17 mouse cellular contexts compared by ENCODE assay signal in the genomic region with DNA sequence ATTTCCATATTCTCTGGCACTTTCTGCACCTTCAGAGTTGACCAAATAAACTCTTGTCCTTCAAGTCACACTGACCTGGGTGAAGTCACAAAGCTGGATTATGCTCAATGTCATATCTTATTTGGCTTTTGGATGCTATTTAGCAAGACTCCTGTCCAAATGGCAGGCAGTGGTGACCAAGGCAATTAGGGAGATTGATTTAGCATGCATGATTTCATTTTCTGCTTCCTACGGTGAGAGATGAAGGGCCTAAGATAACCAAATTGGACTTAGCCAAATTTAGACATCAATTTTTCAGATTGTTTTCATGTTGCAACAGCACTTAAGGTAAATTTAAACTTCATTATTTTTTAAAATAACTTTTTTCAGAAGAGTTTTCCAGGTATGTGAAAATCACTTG.
"Had no signal": no experiment of that assay in that cellular context is flagged by ENCODE, and none has a peak within 500 bp of the region (broad histone marks: within the 10 kb centered on the region; RNA-seq: fewer than 3 reads in every experiment).

No protein-coding gene starts in this region.

- H3K27ac ChIP-seq: midbrain, embryonic 10.5 days; midbrain, embryonic 13.5 days; midbrain, embryonic 15.5 days; neural tube, embryonic 13.5 days; neural tube, embryonic 15.5 days had no signal

- H3K4me1 ChIP-seq: midbrain, embryonic 13.5 days; midbrain, embryonic 15.5 days had no signal

- H3K4me3 ChIP-seq: midbrain, embryonic 10.5 days; midbrain, embryonic 13.5 days; midbrain, embryonic 15.5 days; neural tube, embryonic 13.5 days; neural tube, embryonic 15.5 days had no signal

- H3K4me2 ChIP-seq: lung, embryonic 14.5 days; midbrain, embryonic 13.5 days; neural tube, embryonic 13.5 days; neural tube, embryonic 15.5 days had no signal

- H3K27me3 ChIP-seq: midbrain, embryonic 13.5 days; midbrain, embryonic 15.5 days; neural tube, embryonic 13.5 days; neural tube, embryonic 15.5 days had no signal

- H3K9ac ChIP-seq: lung, embryonic 14.5 days; midbrain, embryonic 13.5 days; midbrain, embryonic 15.5 days; neural tube, embryonic 13.5 days; neural tube, embryonic 15.5 days had no signal

- DNase-seq: lung, adult 18-20 months; lung, embryonic 14.5 days; lung, postnatal 10 days; lung, postnatal 4 days; retina, postnatal 1 day; right cerebral cortex, adult 18-20 months; right cerebral cortex, postnatal 25 days; right cerebral cortex, postnatal 4 days; spleen, adult 18-20 months; thymus, adult 18-20 months; thymus, postnatal 14 days; thymus, postnatal 4 days had no signal

- H3K9me3 ChIP-seq: midbrain, embryonic 10.5 days; midbrain, embryonic 13.5 days; midbrain, embryonic 15.5 days; neural tube, embryonic 13.5 days; neural tube, embryonic 15.5 days had no signal

- H3K36me3 ChIP-seq: midbrain, embryonic 10.5 days; midbrain, embryonic 13.5 days; midbrain, embryonic 15.5 days; neural tube, embryonic 13.5 days; neural tube, embryonic 15.5 days had no signal
